In genomic region chr17:53587074-53587851, GRCm38 (mm10) we compare ENCODE assay signal across 8 mouse cellular contexts. TPM values are rescaled to one million over a fixed set of nuclear protein-coding genes. Genes with fewer than 3 reads are reported as not detected.
DNase-seq lines count a peak whose midpoint lies in the region; ATAC-seq lines count a peak whose summit lies in the region.

No protein-coding gene starts in this region.

- intact Hi-C loops in left cerebral cortex, postnatal 25 days (cut with DNase I) = loop anchor here (1.0 to 10.0 kb wide), 2 partner anchors 91 to 712 kb away; no protein-coding TSS in a partner anchor

- H3K4me3 ChIP-seq in embryonic facial prominence, embryonic 11.5 days (ENCODE audit: low read depth, low read length) = no peak overlapping the region
- H3K4me3 ChIP-seq in embryonic facial prominence, embryonic 10.5 days = no peak overlapping the region
- H3K4me3 ChIP-seq in intestine, embryonic 15.5 days (replicated peaks) = no peak overlapping the region
- H3K4me3 ChIP-seq in midbrain, embryonic 14.5 days (replicated peaks; ENCODE audit: low read depth, low read length) = no peak overlapping the region

- WGBS in embryonic facial prominence, embryonic 11.5 days = 77% methylated on average over 14 of the region's 14 CpGs
- WGBS in embryonic facial prominence, embryonic 10.5 days = 84% methylated on average over 14 of the region's 14 CpGs
- 29% methylated on average over 14 of the region's 14 CpGs for WGBS in intestine, embryonic 15.5 days
- 58% methylated on average over 14 of the region's 14 CpGs for WGBS in midbrain, embryonic 14.5 days

- no peaks in the 10 kb centered on the region for H3K9me3 ChIP-seq in embryonic facial prominence, embryonic 11.5 days (replicated peaks; ENCODE audit: control insufficient read depth, low read length)
- no peaks in the 10 kb centered on the region for H3K9me3 ChIP-seq in embryonic facial prominence, embryonic 10.5 days
- no peaks in the 10 kb centered on the region for H3K9me3 ChIP-seq in intestine, embryonic 15.5 days
- no peaks in the 10 kb centered on the region for H3K9me3 ChIP-seq in midbrain, embryonic 14.5 days (ENCODE audit: control insufficient read depth, low read length)

- peak; percentile 15 for DNase-seq in embryonic facial prominence, embryonic 11.5 days (ENCODE audit: low spot score)
- no peak for DNase-seq in embryonic facial prominence, embryonic 10.5 days (ENCODE audit: low spot score)
- peak; percentile 89 for DNase-seq in cerebellum, adult 9-11 months
- DNase-seq in gastrocnemius, postnatal 25 days = peak; percentile 81
- DNase-seq in left cerebral cortex, postnatal 25 days (ENCODE audit: low spot score in 2 of 2) = peak; percentile 79 to 97
- peak; percentile 80 for DNase-seq in midbrain, embryonic 14.5 days
- DNase-seq in spleen, postnatal 36 days (ENCODE audit: low spot score in 2 of 2) = peak; percentile 63 to 78

- H3K4me1 ChIP-seq in embryonic facial prominence, embryonic 11.5 days (ENCODE audit: control insufficient read depth, insufficient read depth, low read length) = no peaks in the 10 kb centered on the region
- H3K4me1 ChIP-seq in embryonic facial prominence, embryonic 10.5 days = no peaks in the 10 kb centered on the region; the same call in 1 of the 2 replicates
- H3K4me1 ChIP-seq in intestine, embryonic 15.5 days (replicated peaks) = peaks cover 14% of the 10 kb centered on the region; the same call in 1 of the 2 replicates
- peaks cover 9% of the 10 kb centered on the region; the same call in 1 of the 2 replicates for H3K4me1 ChIP-seq in midbrain, embryonic 14.5 days (ENCODE audit: control insufficient read depth, insufficient read depth, low read length)

- no peak; the same call in 1 of the 2 replicates for ATAC-seq in embryonic facial prominence, embryonic 11.5 days (replicated peaks; ENCODE audit: insufficient number of reproducible peaks, low FRiP score, low TSS enrichment, low read depth)
- peak; percentile 90 for ATAC-seq in intestine, embryonic 15.5 days
- peak; percentile 66 for ATAC-seq in midbrain, embryonic 14.5 days (ENCODE audit: low FRiP score, low TSS enrichment)

- no peak overlapping the region for H3K4me2 ChIP-seq in embryonic facial prominence, embryonic 11.5 days (ENCODE audit: low read depth, low read length)
- 0 out of 2 replicates have a peak overlapping the region, but pooled peaks have one; percentile 6 for H3K4me2 ChIP-seq in intestine, embryonic 15.5 days (replicated peaks)
- H3K4me2 ChIP-seq in midbrain, embryonic 14.5 days (ENCODE audit: low read length) = no peak overlapping the region

- H3K27ac ChIP-seq in embryonic facial prominence, embryonic 11.5 days (replicated peaks; ENCODE audit: low read depth, low read length) = no peak overlapping the region
- no peak overlapping the region for H3K27ac ChIP-seq in embryonic facial prominence, embryonic 10.5 days (replicated peaks)
- H3K27ac ChIP-seq in intestine, embryonic 15.5 days = peak overlapping the region; percentile 44; the same call in 1 of the 2 replicates
- H3K27ac ChIP-seq in midbrain, embryonic 14.5 days (replicated peaks; ENCODE audit: low read depth, low read length) = 0 out of 2 replicates have a peak overlapping the region, but pooled peaks have one; percentile 13

- H3K36me3 ChIP-seq in embryonic facial prominence, embryonic 11.5 days (replicated peaks; ENCODE audit: control insufficient read depth, insufficient read depth, low read depth, low read length) = no peaks in the 10 kb centered on the region
- H3K36me3 ChIP-seq in embryonic facial prominence, embryonic 10.5 days (replicated peaks) = no peaks in the 10 kb centered on the region
- H3K36me3 ChIP-seq in intestine, embryonic 15.5 days = no peaks in the 10 kb centered on the region
- no peaks in the 10 kb centered on the region for H3K36me3 ChIP-seq in midbrain, embryonic 14.5 days (ENCODE audit: control insufficient read depth, insufficient read depth, low read length)

- no peaks in the 10 kb centered on the region for H3K27me3 ChIP-seq in embryonic facial prominence, embryonic 11.5 days (ENCODE audit: control insufficient read depth, insufficient read depth, low read length)
- H3K27me3 ChIP-seq in embryonic facial prominence, embryonic 10.5 days (replicated peaks; ENCODE audit: low read depth, poor library complexity, severe bottlenecking) = no peaks in the 10 kb centered on the region
- H3K27me3 ChIP-seq in intestine, embryonic 15.5 days (replicated peaks) = no peaks in the 10 kb centered on the region
- no peaks in the 10 kb centered on the region for H3K27me3 ChIP-seq in midbrain, embryonic 14.5 days (ENCODE audit: control insufficient read depth, insufficient read depth, low read length)

- no peak overlapping the region for H3K9ac ChIP-seq in embryonic facial prominence, embryonic 11.5 days (replicated peaks; ENCODE audit: low read length)
- H3K9ac ChIP-seq in intestine, embryonic 15.5 days = no peak overlapping the region
- no peak overlapping the region; the same call in 1 of the 2 replicates for H3K9ac ChIP-seq in midbrain, embryonic 14.5 days (replicated peaks; ENCODE audit: low read length)

RNA-seq across cellular contexts. Expression of gene Kat2b, which starts 20.6 kb away (rescaled TPM):
- polyA plus RNA-seq in embryonic facial prominence, embryonic 11.5 days (2014; fragmentation: Nextera tagmentation; extraction: Ambion mirVana) = 2.5 and 3.9 TPM in 2 replicates
- 2.1 and 2.5 TPM in 2 replicates for polyA plus RNA-seq in embryonic facial prominence, embryonic 10.5 days (2016; fragmentation: Nextera tagmentation; extraction: Ambion mirVana)
- 10 to 100 TPM; 53.0 to 66.7 TPM for total RNA-seq in gastrocnemius, postnatal 25 days (2021)
- polyA plus RNA-seq in intestine, embryonic 15.5 days (2015; fragmentation: Nextera tagmentation; extraction: Ambion mirVana) = 3.7 and 4.3 TPM in 2 replicates
- 10 to 100 TPM; 15.5 to 22.0 TPM for total RNA-seq in left cerebral cortex, postnatal 25 days (2021)
- polyA plus RNA-seq in midbrain, embryonic 14.5 days (2014; fragmentation: Nextera tagmentation; extraction: Ambion mirVana) = 9.2 and 9.4 TPM in 2 replicates

RNA-seq across cellular contexts. Expression of gene Pp2d1, which starts 48.0 kb away (rescaled TPM):
- 0.21 and 0.42 TPM in 2 replicates for polyA plus RNA-seq in embryonic facial prominence, embryonic 11.5 days (2014; fragmentation: Nextera tagmentation; extraction: Ambion mirVana)
- polyA plus RNA-seq in embryonic facial prominence, embryonic 10.5 days (2016; fragmentation: Nextera tagmentation; extraction: Ambion mirVana) = 0.29 and 0.49 TPM in 2 replicates
- not detected for total RNA-seq in gastrocnemius, postnatal 25 days (2021)
- 0.11 and 0.29 TPM in 2 replicates for polyA plus RNA-seq in intestine, embryonic 15.5 days (2015; fragmentation: Nextera tagmentation; extraction: Ambion mirVana)
- not detected for total RNA-seq in left cerebral cortex, postnatal 25 days (2021)
- polyA plus RNA-seq in midbrain, embryonic 14.5 days (2014; fragmentation: Nextera tagmentation; extraction: Ambion mirVana) = 0.49 and 0.66 TPM in 2 replicates

Comparison
In these comparisons a context has a peak if more than half of its experiments do, and no peak if none do; other contexts are left out.
1. H3K27ac ChIP-seq: peak in intestine, embryonic 15.5 days (single experiment) and midbrain, embryonic 14.5 days (single experiment); none in embryonic facial prominence, embryonic 11.5 days (single experiment) and embryonic facial prominence, embryonic 10.5 days (single experiment).